Mouse (Mus musculus): ENCODE measurements around the gene Eif4g3.

Eif4g3 gene

DNA sequence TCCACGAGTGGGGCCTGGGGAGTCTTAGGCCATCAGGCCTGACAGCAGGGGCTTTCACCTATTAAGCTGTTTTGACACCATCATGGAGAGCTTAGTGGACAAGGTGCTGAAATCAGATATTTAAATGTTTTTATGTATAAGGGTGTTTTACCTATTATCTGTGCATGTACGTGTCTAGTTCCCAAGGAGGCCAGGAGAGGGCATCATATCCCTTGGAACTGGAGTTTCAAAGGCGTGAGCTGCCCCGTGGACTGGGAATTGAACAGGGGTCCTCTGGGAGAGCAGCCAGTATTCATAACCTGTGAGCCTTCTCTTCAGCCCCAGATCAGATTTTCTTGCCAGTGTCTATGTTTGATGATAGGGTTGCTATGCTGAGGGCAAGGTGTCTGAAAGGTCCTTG lies 2.4 kb upstream of the Eif4g3 start:
- DNase-seq (ENCODE audit: low read depth): no peak

- no peak for DNase-seq (ENCODE audit: low read depth)
Measured at GRCm38 (mm10) chr4:137991240-137991639, 1.6 kb upstream of the Eif4g3 start.

DNA sequence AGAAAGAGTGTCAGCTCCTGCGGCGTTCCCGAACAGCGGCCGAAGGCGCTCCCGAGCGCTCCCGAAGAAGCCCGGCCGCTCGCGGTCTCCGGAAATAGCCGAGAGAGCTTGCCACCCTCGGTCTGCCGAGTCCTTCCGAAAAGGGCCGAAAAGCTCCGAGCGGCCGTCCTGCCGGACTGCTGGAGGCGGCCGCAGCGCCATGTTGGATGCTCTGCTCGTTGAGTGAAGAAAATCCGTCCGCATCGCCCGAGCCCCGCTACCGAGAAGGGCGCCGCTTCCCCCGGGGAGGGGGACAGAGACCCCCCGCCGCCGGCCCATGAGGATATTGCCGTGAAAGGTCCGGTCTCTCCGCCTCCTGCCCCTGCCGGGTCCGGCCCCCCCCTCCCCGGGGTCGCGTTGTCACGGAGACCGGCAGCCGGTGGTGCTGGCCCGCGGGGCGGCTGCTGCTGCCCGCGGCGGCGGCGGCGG lies 503 bp downstream of the Eif4g3 start:
- peak; percentile 93 for DNase-seq (ENCODE audit: low read depth)

GRCm38 (mm10) chr4:137993821-137994561 lies 1.2 kb downstream of the Eif4g3 start:
- peak; percentile 20 for DNase-seq (ENCODE audit: low read depth)

DNA sequence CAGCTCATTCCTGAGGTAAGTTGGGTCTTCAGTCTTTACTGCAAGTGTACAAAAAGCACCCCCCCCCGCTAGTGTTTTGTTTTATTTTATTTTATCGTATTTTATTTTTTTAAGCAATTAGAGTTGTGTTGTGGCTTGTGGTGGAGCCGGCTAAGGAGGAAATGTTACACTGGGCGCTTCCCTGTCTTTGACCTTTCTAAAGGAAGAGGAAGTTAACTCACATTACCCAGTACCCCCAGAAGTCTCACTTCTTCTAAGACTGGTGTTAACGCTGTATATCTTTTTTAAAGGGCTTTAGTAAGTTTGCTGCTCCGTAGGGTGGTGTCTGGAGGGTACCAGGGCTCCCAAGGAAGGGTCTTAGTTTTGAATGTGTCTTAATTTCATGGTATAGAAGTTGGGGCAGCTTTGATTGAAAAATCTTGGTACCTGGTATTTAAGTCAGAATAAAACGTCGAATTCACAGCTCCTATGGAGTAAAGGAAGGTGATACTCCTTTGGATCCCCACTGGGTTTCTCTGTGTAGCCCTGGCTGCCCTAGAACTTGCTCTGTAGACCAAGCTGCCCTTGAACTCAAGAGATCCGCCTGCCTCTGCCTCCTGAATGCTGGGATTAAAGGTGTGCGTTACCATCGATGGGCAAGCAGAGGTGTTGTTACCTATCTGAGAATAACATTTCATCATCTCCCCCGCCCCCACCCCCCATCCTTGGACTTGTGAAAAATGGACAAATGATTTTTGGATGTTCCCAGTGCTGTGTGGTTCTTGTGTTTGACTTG lies 1.9 kb downstream of the Eif4g3 start:
- DNase-seq (ENCODE audit: low read depth): no peak

GRCm38 (mm10) chr4:137995399-137995798 lies 2.6 kb downstream of the Eif4g3 start:
- no peak for DNase-seq (ENCODE audit: low read depth)

GRCm38 (mm10) chr4:137998232-137998631 lies 5.4 kb downstream of the Eif4g3 start:
- DNase-seq (ENCODE audit: low read depth): no peak

DNA sequence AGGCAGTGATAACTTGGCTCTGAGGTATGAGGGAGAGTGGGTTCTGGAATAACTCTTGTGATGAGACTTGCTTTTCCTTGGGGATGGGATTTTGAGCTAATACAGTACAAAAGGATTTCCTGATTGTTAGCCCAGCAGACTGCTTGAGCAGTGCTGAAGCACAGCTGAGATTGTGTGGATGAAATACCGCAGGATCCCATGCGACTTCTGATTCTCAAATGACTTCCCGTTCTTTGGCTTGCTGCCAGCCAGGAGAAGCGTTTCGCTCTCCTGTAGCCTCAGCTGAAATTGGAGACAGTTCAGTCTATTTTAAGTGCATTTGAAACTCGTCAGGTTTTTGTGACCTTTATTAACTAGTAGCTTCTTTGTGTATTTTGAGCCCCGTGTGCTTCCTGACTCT lies 7.9 kb downstream of the Eif4g3 start:
- no peak for DNase-seq (ENCODE audit: low read depth)

DNA sequence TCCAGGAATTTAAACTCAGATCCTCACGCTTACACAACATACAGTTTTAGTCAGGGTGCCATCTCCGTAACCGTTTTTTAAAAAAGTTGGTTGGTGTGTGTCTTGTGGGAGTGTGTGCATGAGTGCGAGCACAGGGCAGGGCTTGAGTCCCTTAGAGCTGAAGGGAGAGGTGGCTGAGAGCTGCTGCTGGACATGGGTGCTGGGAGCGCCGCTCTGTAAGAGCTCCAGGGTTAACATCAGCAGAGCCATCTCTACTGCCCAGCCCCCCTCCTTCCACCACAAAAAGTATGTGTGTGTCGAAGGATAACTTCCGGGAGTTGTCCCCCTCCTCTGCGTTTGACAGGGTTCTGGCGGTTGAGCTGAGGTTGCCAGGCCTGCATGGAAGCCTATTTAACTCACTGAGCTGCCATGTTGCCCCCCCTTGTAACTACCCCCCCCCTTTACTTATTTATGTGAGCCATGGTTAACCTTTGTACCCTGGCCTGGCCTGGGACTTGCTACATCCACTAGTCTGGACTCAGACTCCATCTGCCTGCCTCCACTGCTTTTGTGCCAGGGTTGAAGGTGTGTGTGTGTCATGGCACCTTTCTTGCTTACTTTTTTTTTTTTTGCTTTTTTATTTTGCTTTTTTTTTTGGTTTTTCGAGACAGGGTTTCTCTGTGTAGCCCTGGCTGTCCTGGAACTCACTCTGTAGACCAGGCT lies 11.2 kb downstream of the Eif4g3 start:
- DNase-seq (ENCODE audit: low read depth): no peak

DNA sequence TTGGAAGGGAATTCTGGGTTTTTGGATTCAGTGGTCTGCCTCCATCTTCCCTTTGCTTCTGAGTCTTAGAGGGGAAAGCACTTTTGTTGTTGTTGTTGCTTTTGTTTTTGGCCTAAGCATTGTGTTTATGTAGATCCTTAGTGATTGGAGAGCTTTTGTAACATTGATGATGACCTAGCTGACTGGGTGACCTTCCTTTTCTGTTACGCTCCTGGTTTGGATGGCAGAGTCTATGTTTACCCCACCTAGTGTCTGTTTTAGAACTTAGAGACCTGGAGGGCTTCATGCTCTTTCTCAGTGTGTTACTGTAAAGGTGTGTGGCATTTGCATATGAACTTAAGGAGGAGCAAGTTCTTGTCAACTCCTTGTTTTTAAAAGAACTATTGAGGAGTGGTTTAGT lies 13.0 kb downstream of the Eif4g3 start:
- DNase-seq (ENCODE audit: low read depth): no peak

- DNase-seq (ENCODE audit: low read depth): no peak
Measured at GRCm38 (mm10) chr4:138006951-138007613, 14.3 kb downstream of the Eif4g3 start.

DNA sequence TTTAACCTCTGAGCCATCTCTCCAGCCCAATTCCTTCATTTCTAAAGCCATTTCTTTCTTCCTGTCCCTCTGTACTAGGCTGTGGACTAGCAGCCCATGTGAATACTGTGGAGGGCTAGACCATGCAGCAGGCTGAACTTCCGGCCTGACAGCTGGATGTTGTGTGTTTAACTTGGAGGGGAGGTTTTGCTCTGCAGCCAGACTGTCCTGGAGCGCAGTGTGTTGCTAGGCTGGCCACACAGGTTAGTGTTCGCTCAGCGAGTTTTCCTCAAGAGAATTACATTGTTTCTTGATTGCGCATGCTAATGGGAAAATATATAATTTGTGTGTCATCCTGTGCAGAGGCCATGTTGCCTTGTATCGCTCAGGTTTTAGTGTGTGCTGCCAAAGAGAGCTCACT lies 15.8 kb downstream of the Eif4g3 start:
- DNase-seq (ENCODE audit: low read depth): no peak

DNA sequence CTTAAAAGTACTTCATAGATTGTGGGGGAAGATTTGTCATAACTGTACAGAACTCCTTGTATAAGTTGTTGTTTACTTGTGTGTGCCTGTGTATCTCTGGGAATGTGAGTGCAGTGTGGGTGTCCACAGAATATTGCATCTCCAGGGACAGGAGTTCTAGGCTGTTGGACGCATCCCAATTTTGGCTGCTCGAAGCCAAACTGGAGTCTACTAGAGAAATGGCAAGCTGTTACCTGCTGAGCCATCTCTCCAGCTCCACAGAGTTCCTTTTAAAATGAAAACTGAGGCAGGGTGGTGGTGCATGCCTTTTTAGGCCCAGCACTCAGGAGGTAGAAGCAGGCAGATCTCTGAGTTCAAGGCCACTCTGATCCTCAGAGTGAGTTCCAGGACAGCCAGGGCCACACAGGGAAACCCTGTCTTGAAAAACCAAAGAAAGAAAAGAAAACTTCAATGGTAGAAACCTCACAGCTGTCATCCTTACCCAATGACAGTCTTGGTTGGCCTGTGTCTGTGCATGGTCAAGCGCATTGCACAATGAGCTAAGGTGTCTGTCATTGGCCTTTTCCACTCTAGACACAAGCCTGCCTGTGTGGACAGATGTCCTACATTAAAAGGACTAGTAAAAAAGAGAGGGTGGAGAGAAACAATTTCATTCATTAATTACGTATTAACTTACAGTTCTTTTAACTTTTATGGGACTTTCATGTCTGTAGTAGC lies 17.1 kb downstream of the Eif4g3 start:
- no peak for DNase-seq (ENCODE audit: low read depth)

DNA sequence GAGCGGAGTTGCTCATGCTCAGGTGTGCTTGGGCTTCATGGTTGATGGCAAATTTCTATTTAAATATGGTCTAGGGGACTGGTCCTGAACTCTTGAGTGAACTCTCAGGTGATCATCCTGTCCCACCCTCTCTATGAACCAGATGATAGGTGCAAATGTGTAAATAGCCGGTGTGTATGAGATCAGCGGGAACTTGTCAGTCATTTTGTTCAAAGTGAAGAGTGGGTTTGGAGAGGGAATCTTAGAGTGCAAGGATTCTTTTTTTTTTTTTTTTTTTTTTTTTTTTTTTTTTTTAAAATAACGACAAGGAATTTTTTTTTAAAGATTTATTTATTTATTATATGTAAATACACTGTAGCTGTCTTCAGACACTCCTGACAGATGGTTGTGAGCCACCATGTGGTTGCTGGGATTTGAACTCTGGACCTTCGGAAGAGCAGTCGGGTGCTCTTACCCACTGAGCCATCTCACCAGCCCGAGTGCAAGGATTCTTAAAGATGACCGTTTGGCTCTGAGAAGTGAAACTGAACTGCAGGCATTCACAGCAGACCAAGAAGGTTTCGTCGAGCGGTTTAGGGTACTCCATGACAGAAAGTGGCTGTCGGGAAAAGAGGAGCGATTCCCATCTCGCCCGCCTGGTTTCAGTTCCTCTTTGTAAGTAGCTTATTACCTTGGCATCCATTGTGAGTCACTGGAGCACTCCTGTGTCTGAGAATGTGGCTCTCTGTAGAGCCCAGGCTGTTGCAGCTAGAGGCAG lies 21.1 kb downstream of the Eif4g3 start:
- no peak for DNase-seq (ENCODE audit: low read depth)

- peak; percentile 23 for DNase-seq (ENCODE audit: low read depth)
Measured at GRCm38 (mm10) chr4:138015966-138016365, 23.1 kb downstream of the Eif4g3 start.

GRCm38 (mm10) chr4:138017085-138017637 lies 24.3 kb downstream of the Eif4g3 start:
- DNase-seq (ENCODE audit: low read depth): no peak

DNA sequence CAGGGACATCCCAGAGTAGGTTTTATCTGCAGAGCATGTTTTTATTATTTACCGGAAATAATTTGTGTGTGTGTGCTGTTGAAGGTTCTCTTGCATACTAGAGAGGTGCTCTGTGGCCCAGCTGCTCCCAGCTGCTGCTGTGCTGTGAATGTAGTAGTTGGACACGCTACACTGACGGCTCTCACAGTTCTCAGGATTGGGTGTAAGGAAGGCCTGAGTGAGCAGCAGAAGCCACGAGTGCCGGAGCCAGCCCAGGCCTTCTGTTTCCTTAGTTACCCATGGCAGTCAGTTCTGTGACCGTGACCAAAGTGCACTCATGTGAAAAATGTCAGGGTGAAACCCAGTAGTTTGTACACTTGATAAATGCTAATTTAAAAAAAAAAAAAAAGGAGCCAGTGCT lies 25.2 kb downstream of the Eif4g3 start:
- no peak for DNase-seq (ENCODE audit: low read depth)

DNA sequence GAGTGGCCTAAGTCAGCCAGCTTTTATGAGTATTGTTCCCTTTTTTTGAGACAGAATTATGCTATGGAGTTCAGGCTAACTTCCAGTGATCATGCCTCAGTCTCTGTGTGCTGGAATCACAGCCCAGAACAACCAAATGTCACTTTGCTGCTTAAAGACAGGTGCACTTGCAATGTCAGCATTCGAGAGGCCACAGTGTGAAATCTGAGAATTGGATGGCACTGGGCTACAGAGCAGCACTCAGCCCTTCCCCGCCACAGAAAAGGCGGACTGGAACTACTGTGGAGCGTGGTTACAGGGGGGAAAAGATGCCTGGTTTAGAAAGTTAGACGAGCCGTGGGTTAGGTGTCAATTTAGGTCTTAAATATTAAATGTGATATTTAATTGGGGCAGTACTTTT lies 27.4 kb downstream of the Eif4g3 start:
- no peak for DNase-seq (ENCODE audit: low read depth)

DNA sequence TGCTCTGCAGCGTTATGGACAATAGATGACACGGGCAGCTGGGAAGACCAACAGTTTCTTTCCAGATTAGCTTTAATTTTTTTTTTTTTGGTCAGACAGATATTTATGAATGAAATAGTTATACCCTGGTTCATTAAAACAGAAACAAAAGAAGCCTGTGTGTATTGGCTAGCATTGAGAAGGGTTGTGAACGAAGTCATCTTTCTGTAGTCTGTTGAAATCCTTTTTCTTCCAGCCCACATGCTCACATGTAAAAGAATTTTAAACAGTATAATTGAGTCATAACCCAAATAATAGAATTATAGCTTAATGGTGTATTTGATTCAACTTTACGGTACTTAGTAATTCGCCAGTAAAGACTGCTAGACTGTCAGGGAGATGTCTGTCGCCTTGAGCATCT lies 28.8 kb downstream of the Eif4g3 start:
- no peak for DNase-seq (ENCODE audit: low read depth)

GRCm38 (mm10) chr4:138022761-138023160 lies 29.9 kb downstream of the Eif4g3 start:
- DNase-seq (ENCODE audit: low read depth): no peak

Measured in c-Kit-positive CD71-positive TER-119-negative erythroid progenitor cells, embryonic 14.5 days (primary cell).